Mouse (Mus musculus): ENCODE measurements at regions not wholly inside any gene's neighbourhood (a gene's known extent, or its start where the extent isn't known, plus 50 kb on each side); places are given as distances from the start of the nearest gene placed in this dataset.

DNA sequence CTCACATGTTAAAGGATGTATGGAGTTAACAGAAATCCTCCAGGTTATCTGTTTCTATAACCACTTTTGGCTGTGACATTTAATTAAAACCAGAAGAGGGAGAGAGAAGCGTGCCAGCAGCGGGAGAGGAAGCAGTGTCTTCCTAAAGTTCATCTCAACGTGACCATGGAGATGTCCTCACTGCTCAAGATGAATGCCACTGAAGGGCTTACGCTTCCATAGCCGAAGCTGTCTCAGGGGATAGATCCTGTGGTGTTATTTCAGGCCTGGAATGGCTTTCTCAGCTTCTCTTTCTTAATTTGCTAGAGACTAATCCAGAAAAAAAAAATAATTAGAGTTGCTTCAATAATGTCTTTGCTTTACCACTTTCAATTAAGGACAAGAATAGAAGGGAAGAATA is 78.0 kb upstream of the Pcsk2 start:
- TF ChIP-seq POLR2A (IDR thresholded peaks at IDR 0.05; ENCODE audit: insufficient read depth, low read depth, low read length) (no peak), CTCF (IDR thresholded peaks at IDR 0.05; ENCODE audit: insufficient read depth, low read depth, low read length) (no peak)
